Comparison of ENCODE assay signal across 10 mouse cellular contexts in the genomic region with DNA sequence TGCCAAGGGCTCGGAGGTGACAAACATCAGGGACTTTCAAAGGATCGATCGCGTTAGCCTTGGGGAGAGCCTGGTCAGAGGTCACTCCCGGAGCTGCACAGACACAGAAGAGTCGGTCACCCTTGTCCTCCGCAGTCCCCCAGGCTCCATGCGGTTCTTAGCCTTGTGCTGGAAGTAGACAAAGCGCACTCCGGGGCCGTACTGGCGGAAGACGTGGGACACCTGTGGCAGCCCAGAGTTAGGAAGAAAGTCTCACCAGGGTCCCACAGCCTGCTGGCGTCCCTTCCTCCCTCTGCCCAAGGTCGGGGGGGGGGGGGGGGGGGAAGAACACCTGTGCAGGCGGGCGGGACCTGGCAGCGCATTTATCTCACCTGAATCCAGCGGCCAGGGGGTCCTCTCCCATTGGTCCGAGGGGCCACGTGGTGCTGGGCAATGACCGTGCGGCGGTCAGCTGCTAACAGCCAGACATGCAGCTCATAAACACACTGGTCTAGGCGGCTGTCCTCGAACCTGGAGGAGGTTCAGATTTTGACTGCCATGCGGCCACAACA. TPM values are rescaled to one million over a fixed set of nuclear protein-coding genes. Genes with fewer than 3 reads are reported as not detected.
DNase-seq lines count a peak whose midpoint lies in the region; ATAC-seq lines count a peak whose summit lies in the region.
"Had no signal": no experiment of that assay in that cellular context is flagged by ENCODE, and none has a peak within 500 bp of the region (broad histone marks: within the 10 kb centered on the region; RNA-seq: fewer than 3 reads in every experiment).

No protein-coding gene starts in this region.

- DNase-seq in lung, postnatal 36 days, result no peak
- DNase-seq in liver, embryonic 11.5 days (ENCODE audit: low spot score), result no peak
- no peak for DNase-seq in left cerebral cortex, adult 8-10 months (ENCODE audit: low spot score in 2 of 2)
- no peak for DNase-seq in layer of hippocampus, adult 8-10 months (ENCODE audit: low spot score in 2 of 2)

- H3K4me3 ChIP-seq in lung, embryonic 16.5 days (ENCODE audit: low read length), result peak overlapping the region; percentile 26
- peak overlapping the region; percentile 29 for H3K4me3 ChIP-seq in hindbrain, embryonic 16.5 days (ENCODE audit: low read length)
- 0 out of 2 replicates have a peak overlapping the region, but pooled peaks have one; percentile 24 for H3K4me3 ChIP-seq in liver, embryonic 11.5 days (ENCODE audit: low read depth, low read length)
- peak overlapping the region; percentile 11; the same call in 1 of the 2 replicates for H3K4me3 ChIP-seq in stomach, embryonic 15.5 days (replicated peaks)

- H3K9me3 ChIP-seq in lung, embryonic 16.5 days (ENCODE audit: control insufficient read depth, low read length), result no peaks in the 10 kb centered on the region
- no peaks in the 10 kb centered on the region for H3K9me3 ChIP-seq in hindbrain, embryonic 16.5 days (ENCODE audit: control insufficient read depth, low read length)
- H3K9me3 ChIP-seq in liver, embryonic 11.5 days (ENCODE audit: control insufficient read depth, low read length), result no peaks in the 10 kb centered on the region
- no peaks in the 10 kb centered on the region for H3K9me3 ChIP-seq in stomach, embryonic 15.5 days

- H3K9ac ChIP-seq in lung, embryonic 16.5 days (ENCODE audit: low read length), result peak overlapping the region; percentile 32; the same call in 1 of the 2 replicates
- no peak overlapping the region; the same call in 1 of the 2 replicates for H3K9ac ChIP-seq in hindbrain, embryonic 16.5 days (ENCODE audit: low read depth, low read length)
- H3K9ac ChIP-seq in liver, embryonic 11.5 days (ENCODE audit: low read depth, low read length), result no peak overlapping the region
- H3K9ac ChIP-seq in stomach, embryonic 15.5 days, result no peak overlapping the region

- WGBS in lung, embryonic 16.5 days, result 5% methylated on average over 26 of the region's 27 CpGs
- WGBS in hindbrain, embryonic 16.5 days, result 4% methylated on average over 22 of the region's 27 CpGs
- 11% methylated on average over 25 of the region's 27 CpGs for WGBS in liver, embryonic 11.5 days
- WGBS in stomach, embryonic 15.5 days, result 5% methylated on average over 26 of the region's 27 CpGs

- H3K36me3 ChIP-seq in lung, embryonic 16.5 days (ENCODE audit: control insufficient read depth, insufficient read depth, low read length), result no peaks in the 10 kb centered on the region
- H3K36me3 ChIP-seq in hindbrain, embryonic 16.5 days (ENCODE audit: control insufficient read depth, insufficient read depth, low read length), result no peaks in the 10 kb centered on the region
- H3K36me3 ChIP-seq in liver, embryonic 11.5 days (ENCODE audit: control insufficient read depth, insufficient read depth, low read length), result no peaks in the 10 kb centered on the region
- H3K36me3 ChIP-seq in stomach, embryonic 15.5 days, result no peaks in the 10 kb centered on the region

- ATAC-seq in lung, embryonic 16.5 days (ENCODE audit: low read depth), result no peak
- ATAC-seq in hindbrain, embryonic 16.5 days, result no peak
- no peak for ATAC-seq in liver, embryonic 11.5 days (replicated peaks; ENCODE audit: low FRiP score)
- peak; percentile 60 for ATAC-seq in stomach, embryonic 15.5 days (ENCODE audit: insufficient read depth, low FRiP score, low read depth)
- ATAC-seq in erythroid progenitor cell, adult 5-6 weeks (replicated peaks; ENCODE audit: low FRiP score, poor library complexity, severe bottlenecking), result no peak
- ATAC-seq: Patski had no signal

- H3K27ac ChIP-seq in lung, embryonic 16.5 days (ENCODE audit: low read length), result no peak overlapping the region
- no peak overlapping the region for H3K27ac ChIP-seq in hindbrain, embryonic 16.5 days (ENCODE audit: low read depth, low read length)
- H3K27ac ChIP-seq in liver, embryonic 11.5 days (ENCODE audit: low read depth, low read length), result no peak overlapping the region
- 0 out of 2 replicates have a peak overlapping the region, but pooled peaks have one; percentile 18 for H3K27ac ChIP-seq in stomach, embryonic 15.5 days

- peak overlapping the region; percentile 50 for H3K4me2 ChIP-seq in lung, embryonic 16.5 days (ENCODE audit: low read depth, low read length)
- H3K4me2 ChIP-seq in hindbrain, embryonic 16.5 days (ENCODE audit: low read length), result peak overlapping the region; percentile 62
- H3K4me2 ChIP-seq in liver, embryonic 11.5 days, result peak overlapping the region; percentile 47
- peak overlapping the region; percentile 42 for H3K4me2 ChIP-seq in stomach, embryonic 15.5 days

- H3K4me1 ChIP-seq in lung, embryonic 16.5 days (replicated peaks; ENCODE audit: control insufficient read depth, insufficient read depth, low read length), result peaks cover 8% of the 10 kb centered on the region; the same call in 1 of the 2 replicates
- H3K4me1 ChIP-seq in hindbrain, embryonic 16.5 days (ENCODE audit: control insufficient read depth, insufficient read depth, low read depth, low read length), result peaks cover 15% of the 10 kb centered on the region
- H3K4me1 ChIP-seq in liver, embryonic 11.5 days (replicated peaks; ENCODE audit: control insufficient read depth, insufficient read depth, low read length), result peaks cover 10% of the 10 kb centered on the region
- H3K4me1 ChIP-seq in stomach, embryonic 15.5 days, result peaks cover 17% of the 10 kb centered on the region

- peaks cover 35% of the 10 kb centered on the region for H3K27me3 ChIP-seq in lung, embryonic 16.5 days (ENCODE audit: control insufficient read depth, insufficient read depth, low read depth, low read length)
- H3K27me3 ChIP-seq in hindbrain, embryonic 16.5 days (replicated peaks; ENCODE audit: control insufficient read depth, insufficient read depth, low read length), result peaks cover 20% of the 10 kb centered on the region
- peaks cover 47% of the 10 kb centered on the region for H3K27me3 ChIP-seq in liver, embryonic 11.5 days (replicated peaks; ENCODE audit: control insufficient read depth, insufficient read depth, low read length)
- H3K27me3 ChIP-seq in stomach, embryonic 15.5 days (replicated peaks), result peaks cover 27% of the 10 kb centered on the region

RNA-seq across cellular contexts. Expression of gene Nccrp1, which starts 2.9 kb away (rescaled TPM):
- polyA plus RNA-seq in lung, embryonic 16.5 days (2015; fragmentation: Nextera tagmentation; extraction: Ambion mirVana), result not detected in 2 replicates
- 0.14 TPM in 1 of 2 replicates, not detected in the other for polyA plus RNA-seq in hindbrain, embryonic 16.5 days (2015; fragmentation: Nextera tagmentation; extraction: Ambion mirVana)
- polyA plus RNA-seq in liver, embryonic 11.5 days (2014; fragmentation: Nextera tagmentation; extraction: Ambion mirVana), result not detected in 2 replicates
- 2.4 and 6.1 TPM in 2 replicates for polyA plus RNA-seq in stomach, embryonic 15.5 days (2015; fragmentation: Nextera tagmentation; extraction: Ambion mirVana)
- total RNA-seq in erythroid progenitor cell, adult 5-6 weeks (2015; ENCODE audit: low replicate concordance), result not detected in 2 replicates
- not detected in 2 replicates for total RNA-seq in erythroid progenitor cell, adult 5-6 weeks (2017; ENCODE audit: low replicate concordance)
- total RNA-seq in left cerebral cortex, adult 8-10 months (2022), result under 1 TPM in 3 of 4 experiments, not detected in 1; 0.23 to 0.49 (median 0.39) TPM
- under 1 TPM in 1 of 4 experiments, not detected in 3; 0.36 TPM for total RNA-seq in layer of hippocampus, adult 8-10 months (2022)
- polyA plus RNA-seq: Patski had no signal

RNA-seq across cellular contexts. Expression of gene Sycn, which starts 3.4 kb away (rescaled TPM):
- not detected in 2 replicates for polyA plus RNA-seq in lung, embryonic 16.5 days (2015; fragmentation: Nextera tagmentation; extraction: Ambion mirVana)
- polyA plus RNA-seq in hindbrain, embryonic 16.5 days (2015; fragmentation: Nextera tagmentation; extraction: Ambion mirVana), result not detected in 2 replicates
- polyA plus RNA-seq in liver, embryonic 11.5 days (2014; fragmentation: Nextera tagmentation; extraction: Ambion mirVana), result not detected in 2 replicates
- polyA plus RNA-seq in stomach, embryonic 15.5 days (2015; fragmentation: Nextera tagmentation; extraction: Ambion mirVana), result 103 and 114 TPM in 2 replicates
- total RNA-seq in erythroid progenitor cell, adult 5-6 weeks (2015; ENCODE audit: low replicate concordance), result not detected in 2 replicates
- not detected in 2 replicates for total RNA-seq in erythroid progenitor cell, adult 5-6 weeks (2017; ENCODE audit: low replicate concordance)
- total RNA-seq in left cerebral cortex, adult 8-10 months (2022), result not detected
- total RNA-seq in layer of hippocampus, adult 8-10 months (2022), result not detected
- total RNA-seq: common myeloid progenitor, adult 5-6 weeks had no signal
- polyA plus RNA-seq: Patski had no signal

RNA-seq across cellular contexts. Expression of gene Ifnl3, which starts 21.5 kb away (rescaled TPM):
- not detected in 2 replicates for polyA plus RNA-seq in lung, embryonic 16.5 days (2015; fragmentation: Nextera tagmentation; extraction: Ambion mirVana)
- not detected in 2 replicates for polyA plus RNA-seq in hindbrain, embryonic 16.5 days (2015; fragmentation: Nextera tagmentation; extraction: Ambion mirVana)
- not detected in 2 replicates for polyA plus RNA-seq in liver, embryonic 11.5 days (2014; fragmentation: Nextera tagmentation; extraction: Ambion mirVana)
- polyA plus RNA-seq in stomach, embryonic 15.5 days (2015; fragmentation: Nextera tagmentation; extraction: Ambion mirVana), result not detected in 2 replicates
- total RNA-seq in erythroid progenitor cell, adult 5-6 weeks (2015; ENCODE audit: low replicate concordance), result not detected in 2 replicates
- total RNA-seq in erythroid progenitor cell, adult 5-6 weeks (2017; ENCODE audit: low replicate concordance), result not detected in 2 replicates
- total RNA-seq in left cerebral cortex, adult 8-10 months (2022), result not detected
- not detected for total RNA-seq in layer of hippocampus, adult 8-10 months (2022)
- total RNA-seq: common myeloid progenitor, adult 5-6 weeks had no signal
- polyA plus RNA-seq: Patski had no signal

RNA-seq across cellular contexts. Expression of gene Ifnl2, which starts 33.9 kb away (rescaled TPM):
- polyA plus RNA-seq in lung, embryonic 16.5 days (2015; fragmentation: Nextera tagmentation; extraction: Ambion mirVana), result not detected in 2 replicates
- polyA plus RNA-seq in hindbrain, embryonic 16.5 days (2015; fragmentation: Nextera tagmentation; extraction: Ambion mirVana), result not detected in 2 replicates
- polyA plus RNA-seq in liver, embryonic 11.5 days (2014; fragmentation: Nextera tagmentation; extraction: Ambion mirVana), result not detected in 2 replicates
- not detected in 2 replicates for polyA plus RNA-seq in stomach, embryonic 15.5 days (2015; fragmentation: Nextera tagmentation; extraction: Ambion mirVana)
- not detected in 2 replicates for total RNA-seq in erythroid progenitor cell, adult 5-6 weeks (2015; ENCODE audit: low replicate concordance)
- total RNA-seq in erythroid progenitor cell, adult 5-6 weeks (2017; ENCODE audit: low replicate concordance), result not detected in 2 replicates
- total RNA-seq in left cerebral cortex, adult 8-10 months (2022), result not detected
- total RNA-seq in layer of hippocampus, adult 8-10 months (2022), result not detected
- total RNA-seq: common myeloid progenitor, adult 5-6 weeks had no signal
- polyA plus RNA-seq: Patski had no signal

RNA-seq across cellular contexts. Expression of gene Samd4b, which starts 53.8 kb away (rescaled TPM):
- 11.9 and 15.1 TPM in 2 replicates for polyA plus RNA-seq in lung, embryonic 16.5 days (2015; fragmentation: Nextera tagmentation; extraction: Ambion mirVana)
- 11.1 and 23.4 TPM in 2 replicates for polyA plus RNA-seq in hindbrain, embryonic 16.5 days (2015; fragmentation: Nextera tagmentation; extraction: Ambion mirVana)
- 17.4 and 18.6 TPM in 2 replicates for polyA plus RNA-seq in liver, embryonic 11.5 days (2014; fragmentation: Nextera tagmentation; extraction: Ambion mirVana)
- 18.5 and 22.1 TPM in 2 replicates for polyA plus RNA-seq in stomach, embryonic 15.5 days (2015; fragmentation: Nextera tagmentation; extraction: Ambion mirVana)
- total RNA-seq in erythroid progenitor cell, adult 5-6 weeks (2015; ENCODE audit: low replicate concordance), result 15.9 and 29.6 TPM in 2 replicates
- total RNA-seq in erythroid progenitor cell, adult 5-6 weeks (2017; ENCODE audit: low replicate concordance), result 8.0 and 20.2 TPM in 2 replicates
- total RNA-seq in left cerebral cortex, adult 8-10 months (2022), result 10 to 100 TPM; 58.2 to 70.1 (median 61.7) TPM
- 10 to 100 TPM; 62.6 to 73.9 (median 66.2) TPM for total RNA-seq in layer of hippocampus, adult 8-10 months (2022)

Comparison
In these comparisons a context has a peak if more than half of its experiments do, and no peak if none do; other contexts are left out.
1. RNA of gene Sycn, which starts 3.4 kb away (polyA plus RNA-seq): 103 to 114 TPM in stomach, embryonic 15.5 days; not detected in lung, embryonic 16.5 days, not detected in hindbrain, embryonic 16.5 days and not detected in liver, embryonic 11.5 days; every median in the first group is over 10 times any median in the second.
2. Peak in every context shown above with its lines, with median percentiles within 50 percentile points of each other: H3K4me2 ChIP-seq and H3K4me3 ChIP-seq.